Mouse (Mus musculus) adrenal gland, adult (tissue): ENCODE measurements around the gene Coro7.
A peak's percentile ranks its signal among the peaks of the same experiment; 100 is the strongest.
"Not testable (repeated sequence)": the region's sequence is repeated elsewhere in the genome, so short reads cannot be mapped to it uniquely, and the experiment has no call there.

ENCODE experiments used
- DNase-seq, 2 experiments: peaks; one replicate each; pipeline ENCODE4 v3.0.0; 2022 to 2023; ENCODE audit warnings: low spot score in 1 of 2; ENCODE audit not compliant: inconsistent age in 2 of 2

Coro7 gene

GRCm38 (mm10) chr16:4597296-4597695 is 82.3 kb downstream of the Coro7 start:
- DNase-seq = peak in 1 of 2 experiments; percentile 51

GRCm38 (mm10) chr16:4596836-4597235 is 82.7 kb downstream of the Coro7 start:
- peak in 1 of 2 experiments; percentile 43 for DNase-seq

- DNase-seq = no peak
Measured at GRCm38 (mm10) chr16:4596141-4596728, 83.3 kb downstream of the Coro7 start.

GRCm38 (mm10) chr16:4595527-4595963 is 84.0 kb downstream of the Coro7 start:
- DNase-seq = peak; percentile 62 to 79

GRCm38 (mm10) chr16:4594814-4595526 is 84.6 kb downstream of the Coro7 start:
- peak; percentile 61 to 85 for DNase-seq

- peak; percentile 74 to 89 for DNase-seq
Measured at GRCm38 (mm10) chr16:4593971-4594813, 85.4 kb downstream of the Coro7 start, which contains the start of gene Glis2. TSS of gene Glis2 (plus strand) at chr16:4594713.

GRCm38 (mm10) chr16:4592909-4593875 is 86.4 kb downstream of the Coro7 start:
- DNase-seq = peak; percentile 61 to 84

GRCm38 (mm10) chr16:4590236-4590635 is 89.3 kb downstream of the Coro7 start:
- DNase-seq = no peak

GRCm38 (mm10) chr16:4587516-4588210 is 91.9 kb downstream of the Coro7 start:
- peak; percentile 57 to 70 for DNase-seq

GRCm38 (mm10) chr16:4586531-4587123 is 93.0 kb downstream of the Coro7 start:
- DNase-seq = peak; percentile 99

- no peak for DNase-seq
Measured at GRCm38 (mm10) chr16:4585642-4586530, 93.7 kb downstream of the Coro7 start.

- DNase-seq = no peak
Measured at GRCm38 (mm10) chr16:4584438-4584837, 95.1 kb downstream of the Coro7 start.

GRCm38 (mm10) chr16:4583807-4584206 is 95.8 kb downstream of the Coro7 start:
- no peak for DNase-seq

GRCm38 (mm10) chr16:4581179-4581578 is 98.4 kb downstream of the Coro7 start:
- not testable (repeated sequence) for DNase-seq

- DNase-seq = no peak
Measured at GRCm38 (mm10) chr16:4578630-4579029, 100.9 kb downstream of the Coro7 start.

GRCm38 (mm10) chr16:4576873-4577272 is 102.7 kb downstream of the Coro7 start:
- DNase-seq = no peak
